Mouse (Mus musculus) forebrain, embryonic 16.5 days (tissue): ENCODE results near the gene Klhdc1. TPM values are rescaled to one million over a fixed set of nuclear protein-coding genes. Genes with fewer than 3 reads are reported as not detected.

Experiments used
- ATAC-seq: fragments of 200-750 bp; cut with Nextera tagmentation; 2 replicates; pipeline ENCODE4 v1.8.0; 2017; ENCODE audit warnings: mild to moderate bottlenecking, moderate library complexity
- H3K27ac ChIP-seq: fragments of 300-500 bp; sonication (generic); 2 replicates; pipeline ENCODE4 v1.5.1; 2014; ENCODE audit warnings: low read length, control low read depth
- H3K27me3 ChIP-seq: fragments of 300-500 bp; sonication (generic); replicated peaks from 2 replicates; pipeline ENCODE4 v1.6.1; 2014; ENCODE audit warnings: low read length; ENCODE audit not compliant: control insufficient read depth, insufficient read depth
- H3K36me3 ChIP-seq: fragments of 300-500 bp; sonication (generic); 2 replicates; pipeline ENCODE4 v1.6.1; 2014; ENCODE audit not compliant: control insufficient read depth, insufficient read depth
- H3K4me1 ChIP-seq: fragments of 300-500 bp; sonication (generic); replicated peaks from 2 replicates; pipeline ENCODE4 v1.6.1; 2014; ENCODE audit warnings: low read length; ENCODE audit not compliant: control insufficient read depth, insufficient read depth
- H3K4me2 ChIP-seq: fragments of 300-500 bp; sonication (generic); 2 replicates; pipeline ENCODE4 v1.6.1; 2014; ENCODE audit warnings: mild to moderate bottlenecking, low read length, control low read depth
- H3K4me3 ChIP-seq: fragments of 300-500 bp; sonication (generic); replicated peaks from 2 replicates; pipeline ENCODE4 v1.5.1; 2014; ENCODE audit warnings: mild to moderate bottlenecking, low read length, control low read depth
- H3K9ac ChIP-seq: fragments of 300-500 bp; sonication (generic); replicated peaks from 2 replicates; pipeline ENCODE4 v1.6.1; 2014; ENCODE audit warnings: low read depth, low read length, control low read depth
- H3K9me3 ChIP-seq: fragments of 300-500 bp; sonication (generic); 2 replicates; pipeline ENCODE4 v1.6.1; 2016; ENCODE audit warnings: low read length; ENCODE audit not compliant: control insufficient read depth
- WGBS: fragments of 180-500 bp; shearing (Covaris S2); extraction: QIAGEN DNeasy Blood & Tissue Kit; methylation state at CpG from one replicate; pipeline ENCODE4 v1.1.7; 2014; 5-methylcytosine and 5-hydroxymethylcytosine counted together
- polyA plus RNA-seq: library from polyadenylated mRNA; unstranded; fragments of >200 nt; fragmentation: Nextera tagmentation; extraction: Ambion mirVana; gene quantifications from 2 replicates; pipeline ENCODE4 v1.2.1, GENCODE M21; 2015

Gene Klhdc1
- polyA plus RNA-seq, 1 experiment from 2014 or later = 12.5 TPM

- H3K9ac ChIP-seq = no peak overlapping the region
- no peak for ATAC-seq
- no peaks in the 10 kb centered on the region for H3K27me3 ChIP-seq
- peaks cover 10% of the 10 kb centered on the region; the same call in 1 of the 2 replicates for H3K36me3 ChIP-seq
- WGBS = 92% methylated on average over 2 of the region's 2 CpGs
- no peaks in the 10 kb centered on the region for H3K4me1 ChIP-seq
- no peak overlapping the region for H3K4me2 ChIP-seq
- H3K9me3 ChIP-seq = no peaks in the 10 kb centered on the region
- no peak overlapping the region for H3K4me3 ChIP-seq
- no peak overlapping the region for H3K27ac ChIP-seq
These were observed 92.6 kb downstream of the Klhdc1 start for GRCm38 (mm10) chr12:69333547-69333946.

Other genes with a start within 250 kb of the Klhdc1 start
- 987 and 1,101 TPM in 2 replicates for gene Rps29, start 82.0 kb upstream of the Klhdc1 start, polyA plus RNA-seq
- gene Lrr1, start 72.4 kb upstream of the Klhdc1 start, polyA plus RNA-seq = 9.7 and 11.4 TPM in 2 replicates
- 289 and 292 TPM in 2 replicates for gene Rpl36al, start 57.1 kb upstream of the Klhdc1 start, polyA plus RNA-seq
- gene Mgat2, start 57.0 kb upstream of the Klhdc1 start, polyA plus RNA-seq = 32.6 and 37.8 TPM in 2 replicates
- 20.0 and 23.6 TPM in 2 replicates for gene Gm49383, start 44.1 kb upstream of the Klhdc1 start, polyA plus RNA-seq
- gene Dnaaf2, start 42.7 kb upstream of the Klhdc1 start, polyA plus RNA-seq = 8.1 and 9.1 TPM in 2 replicates
- 16.5 and 22.1 TPM in 2 replicates for gene Gm49384, start 36.9 kb upstream of the Klhdc1 start, polyA plus RNA-seq
- 7.2 and 8.0 TPM in 2 replicates for gene Pole2, start 13.0 kb upstream of the Klhdc1 start, polyA plus RNA-seq
- gene Klhdc2, start 55.5 kb downstream of the Klhdc1 start, polyA plus RNA-seq = 272 and 285 TPM in 2 replicates
- gene Nemf, start 116.0 kb downstream of the Klhdc1 start, polyA plus RNA-seq = 87.6 and 94.4 TPM in 2 replicates
- gene Arf6, start 131.0 kb downstream of the Klhdc1 start, polyA plus RNA-seq = 22.2 and 27.6 TPM in 2 replicates
- gene Gm9887, start 131.3 kb downstream of the Klhdc1 start, polyA plus RNA-seq = 0.62 TPM in 1 of 2 replicates, not detected in the other